Mouse (Mus musculus) heart, postnatal 4 days (tissue): Measurements from ENCODE around the gene Iqschfp. TPM values are rescaled to one million over a fixed set of nuclear protein-coding genes. Genes with fewer than 3 reads are reported as not detected.
A peak's percentile ranks its signal among the peaks of the same experiment; 100 is the strongest.

Source experiments
- DNase-seq: peaks from one replicate; pipeline ENCODE4 v3.0.0; 2021
- total RNA-seq, 2 experiments: library from RNA; stranded (reverse); gene quantifications; 2 replicates each; pipeline ENCODE4 v1.2.3; 2021

Iqschfp gene
- total RNA-seq, 2 experiments from 2014 or later = not detected

DNA sequence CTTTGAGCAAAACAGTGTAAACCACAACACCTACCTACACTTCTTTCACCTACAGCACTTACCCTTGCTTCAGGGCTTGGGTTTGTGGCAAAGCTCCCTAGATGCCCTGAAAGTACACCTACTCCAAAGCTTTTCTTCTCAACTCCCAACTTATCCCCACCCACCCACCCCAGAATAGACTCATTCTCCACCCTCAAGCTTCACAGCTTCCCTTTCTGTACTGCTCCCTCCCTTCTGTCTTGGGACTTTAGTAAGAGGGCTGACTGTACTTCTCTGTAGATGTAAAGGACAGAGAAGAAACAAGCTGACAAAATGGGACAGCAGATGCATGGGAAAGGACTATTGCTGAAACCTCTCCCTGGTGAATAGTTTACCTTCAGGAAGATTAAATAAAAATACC, 476.0 kb downstream of the Iqschfp start:
- DNase-seq = no peak

DNA sequence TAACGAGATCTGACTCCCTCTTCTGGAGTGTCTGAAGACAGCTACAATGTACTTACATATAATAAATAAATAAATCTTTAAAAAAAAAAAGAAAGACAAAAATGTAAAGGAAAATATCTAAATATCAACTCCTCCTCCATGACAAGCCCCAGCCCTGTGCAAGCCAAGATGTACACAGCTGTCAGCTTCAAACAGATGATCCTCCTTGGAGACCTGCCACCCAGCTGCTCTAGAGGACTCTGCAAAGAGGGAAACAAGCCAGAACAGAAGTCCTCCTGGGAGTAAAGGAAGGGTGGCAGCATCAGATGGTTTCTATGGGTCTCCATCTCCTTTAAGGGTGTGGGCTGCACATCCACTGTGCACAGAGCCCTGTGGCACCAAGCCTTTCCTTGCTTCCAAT, 480.9 kb downstream of the Iqschfp start:
- DNase-seq = no peak

DNA sequence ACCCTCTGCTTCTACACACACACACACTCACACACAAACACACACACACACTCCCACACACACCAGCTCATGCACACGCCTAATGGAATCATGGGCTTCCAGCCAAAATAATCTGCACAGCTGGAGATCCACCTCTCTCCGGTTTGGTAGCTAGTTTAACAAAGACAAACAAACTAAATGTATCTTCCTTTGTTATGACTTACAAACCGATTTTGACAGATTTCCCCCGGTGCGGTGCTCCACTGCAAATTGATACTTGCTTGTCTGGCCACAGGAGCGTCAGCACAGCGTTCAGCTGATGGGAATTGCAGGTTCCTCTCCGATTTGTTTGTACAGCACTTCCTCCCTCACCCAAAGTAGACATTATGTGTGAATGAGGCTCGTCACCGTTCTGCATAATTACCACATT, 483.1 kb downstream of the Iqschfp start:
- no peak for DNase-seq

DNA sequence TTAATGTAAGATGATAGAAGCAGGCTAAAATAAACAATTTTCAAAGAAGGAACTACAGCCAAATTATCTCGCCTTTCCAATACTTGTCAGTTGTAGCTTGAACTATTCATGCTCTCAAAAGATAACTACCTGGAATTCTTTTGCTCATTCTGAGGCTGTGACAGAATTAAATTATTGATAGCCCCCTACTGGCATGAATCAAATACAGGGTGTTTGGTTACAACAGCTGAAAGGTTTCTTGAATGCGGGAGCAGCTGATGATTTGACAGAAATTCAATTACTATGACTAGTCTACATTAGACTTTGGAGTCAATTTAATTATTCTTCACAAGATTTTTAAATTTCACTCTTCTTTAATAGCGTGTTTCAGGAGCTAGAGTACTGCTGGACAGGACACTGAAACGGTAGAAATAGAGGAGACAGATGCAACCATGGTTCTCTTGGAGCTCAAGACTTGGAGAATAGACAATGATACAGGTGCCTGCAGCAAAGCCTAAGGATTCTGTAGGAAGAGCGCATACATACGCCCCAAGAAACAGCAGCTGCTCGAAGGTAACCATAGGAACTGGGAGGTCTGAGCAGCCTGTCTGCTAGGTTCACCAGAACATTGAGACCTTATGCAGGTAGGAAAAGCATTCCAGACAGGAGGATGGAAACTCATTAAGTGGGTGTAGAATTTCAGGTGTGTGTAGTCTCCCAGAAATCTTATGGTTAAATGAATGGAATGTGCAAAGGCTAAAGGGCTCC, 485.6 kb downstream of the Iqschfp start:
- DNase-seq = no peak

DNA sequence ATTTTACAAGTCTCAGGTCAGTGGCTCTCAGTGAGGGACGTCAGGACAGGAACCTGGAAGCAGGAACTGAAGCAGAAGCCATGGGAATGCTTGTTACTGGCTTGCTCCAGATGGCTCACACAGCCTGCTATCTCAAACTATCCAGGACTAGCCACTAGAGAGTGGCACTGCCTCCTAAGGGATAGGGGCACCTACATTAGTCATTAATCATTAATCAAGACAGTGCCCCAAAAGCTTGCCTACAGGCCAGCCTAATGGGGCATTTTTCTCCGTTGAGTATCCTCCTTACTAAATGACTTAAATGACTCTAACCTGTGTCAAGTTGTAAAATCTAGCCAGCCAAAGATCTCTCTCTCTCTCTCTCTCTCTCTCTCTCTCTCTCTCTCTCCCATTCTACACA, 486.8 kb downstream of the Iqschfp start:
- no peak for DNase-seq

DNA sequence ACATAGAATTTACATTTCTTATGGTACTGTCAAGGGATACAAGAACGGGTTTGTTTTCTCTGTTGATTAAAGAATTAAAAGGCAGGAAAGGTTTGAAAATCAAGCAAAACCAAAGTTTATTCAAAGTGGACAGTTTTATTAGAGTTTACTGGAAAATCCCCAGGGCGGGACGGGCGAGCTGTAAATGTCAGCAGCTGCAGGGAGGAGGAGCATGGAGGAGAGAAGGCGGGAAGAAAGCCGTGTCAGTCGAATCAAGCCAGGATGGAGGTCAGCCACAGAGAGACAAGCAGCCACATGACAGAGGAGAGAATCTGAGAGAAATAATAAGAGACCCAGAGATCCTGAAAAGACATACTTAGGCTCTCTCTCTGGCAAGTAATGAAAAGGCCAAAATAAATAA, 487.2 kb downstream of the Iqschfp start:
- no peak for DNase-seq

DNA sequence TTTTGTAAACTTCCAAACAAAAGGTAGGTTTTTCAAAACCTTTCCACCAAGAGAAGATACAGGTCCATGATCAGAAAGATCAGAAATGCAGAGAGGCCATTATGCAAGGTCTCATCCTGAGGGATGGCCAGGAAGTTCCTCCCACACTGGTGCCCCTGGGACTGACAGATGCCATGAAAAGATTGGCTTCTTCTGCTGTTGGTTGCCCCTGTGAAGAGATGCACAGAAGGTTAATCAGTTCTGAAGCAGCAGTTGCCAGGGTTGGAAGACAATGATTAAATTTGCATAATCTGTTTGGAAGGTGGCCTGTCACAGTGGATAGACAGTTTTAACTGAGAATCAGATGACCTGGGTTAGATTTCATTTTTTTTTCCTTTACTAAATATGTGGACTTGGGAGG, 491.6 kb downstream of the Iqschfp start:
- no peak for DNase-seq

DNA sequence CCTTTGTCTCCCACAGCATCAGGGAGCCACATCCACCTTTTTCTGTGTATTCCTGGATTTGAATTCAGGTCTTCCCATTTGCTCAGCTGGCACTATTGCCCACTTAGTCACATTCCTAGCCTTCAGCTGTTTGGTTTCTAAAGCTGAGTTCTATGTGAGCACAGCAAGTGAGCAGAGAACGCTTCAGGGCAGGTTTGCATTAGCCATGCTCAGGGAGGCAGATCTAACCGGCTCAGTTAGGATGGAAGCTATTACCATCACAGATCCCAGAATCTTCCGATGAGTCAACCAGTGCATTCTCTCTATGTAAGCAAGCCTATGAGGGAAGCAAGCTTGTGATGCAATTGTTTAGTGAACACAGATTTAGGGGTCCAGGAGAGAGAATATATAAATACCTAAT, 493.5 kb downstream of the Iqschfp start:
- DNase-seq = no peak

DNA sequence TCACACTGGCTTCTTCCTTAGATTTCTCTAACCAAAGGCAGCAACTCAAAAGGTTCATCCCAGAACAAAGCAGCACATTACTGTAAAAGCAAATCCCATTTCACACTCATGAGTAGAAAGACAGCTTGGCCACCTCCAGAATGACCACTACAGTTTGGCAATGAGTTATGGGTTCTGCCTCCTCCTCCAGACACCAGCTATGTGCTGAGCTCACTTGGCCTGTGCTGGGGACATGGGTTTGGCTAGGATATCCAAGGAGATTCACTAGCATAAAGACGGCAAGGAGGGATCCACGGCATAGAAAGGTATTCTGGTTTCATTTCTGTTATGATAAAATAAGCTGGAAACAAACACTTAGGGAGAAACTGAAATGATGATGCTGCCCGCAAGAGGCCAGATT, 496.0 kb downstream of the Iqschfp start:
- DNase-seq = no peak

DNA sequence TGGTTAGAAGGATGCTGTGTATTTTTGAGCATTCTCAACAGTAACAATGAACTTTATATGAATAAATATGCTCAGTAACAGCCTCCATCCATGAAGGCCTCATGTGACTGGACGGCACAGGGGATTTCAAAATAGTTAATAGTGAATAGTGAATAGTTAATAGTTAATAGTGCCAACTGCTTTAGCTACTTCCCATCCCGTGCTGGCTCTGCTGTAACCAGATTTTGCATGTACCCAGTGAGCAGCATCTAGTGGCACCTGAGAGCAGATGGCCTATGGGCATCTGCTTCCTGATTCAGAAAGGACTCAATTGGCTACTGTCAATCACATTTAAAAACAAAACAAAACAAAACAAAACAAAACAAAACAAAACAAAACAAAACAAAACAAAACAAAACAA, 501.5 kb downstream of the Iqschfp start:
- DNase-seq = no peak

DNA sequence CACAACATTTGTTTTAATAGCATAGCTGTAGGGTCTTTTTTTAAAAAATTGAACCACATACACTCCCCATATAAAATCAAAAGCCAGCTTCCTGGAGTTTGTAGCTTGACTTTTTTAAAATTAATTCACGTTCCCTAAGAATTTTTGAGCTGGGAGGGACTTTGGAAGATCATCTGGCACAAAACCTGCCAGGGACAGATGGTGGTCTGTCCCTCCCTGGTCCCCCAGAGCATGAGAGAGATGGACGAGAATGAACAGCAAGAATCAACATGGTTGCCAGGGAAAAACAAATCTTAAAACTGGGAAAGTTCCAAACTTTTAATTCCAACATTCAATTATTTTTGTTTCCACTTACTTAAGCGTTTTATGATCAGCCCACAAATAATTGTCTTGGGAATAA, 506.7 kb downstream of the Iqschfp start:
- DNase-seq = no peak

DNA sequence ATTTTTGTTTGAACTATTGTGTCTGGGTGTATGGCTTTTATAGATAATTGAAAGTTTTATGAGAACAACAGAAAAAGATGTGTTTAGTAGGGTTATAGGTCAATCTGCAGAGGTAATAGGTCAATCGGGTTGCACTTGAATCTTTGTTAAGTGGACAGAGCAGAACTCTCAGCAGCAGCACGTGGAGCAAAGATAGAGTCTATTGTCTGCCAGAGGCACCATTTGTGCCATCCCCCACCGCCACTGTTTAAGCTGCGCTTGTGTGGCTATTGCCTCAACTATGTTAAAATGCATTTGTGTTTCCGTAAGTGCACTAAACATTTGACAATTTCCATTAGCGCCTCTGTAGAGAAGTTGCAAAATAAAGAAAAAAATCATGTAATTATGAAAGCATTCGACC, 508.1 kb downstream of the Iqschfp start:
- no peak for DNase-seq

DNA sequence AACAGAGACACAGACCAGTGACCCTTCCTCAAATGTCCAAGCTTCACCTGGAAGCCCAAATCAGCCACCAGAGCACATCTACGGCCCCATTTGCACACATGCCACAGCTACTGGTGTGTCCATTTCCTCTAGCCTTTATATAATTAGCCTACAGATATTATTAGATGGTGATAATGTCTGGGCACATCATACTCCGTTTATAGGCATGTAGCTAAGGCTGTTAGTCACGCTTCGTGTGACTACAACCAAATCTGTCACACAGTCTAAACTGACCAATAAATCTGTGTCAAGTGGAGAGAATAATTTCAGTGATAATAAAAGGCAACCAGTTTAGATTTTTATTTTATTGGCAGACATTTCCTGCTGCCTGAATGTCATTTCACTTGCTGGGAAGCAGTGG, 511.3 kb downstream of the Iqschfp start:
- DNase-seq = no peak

DNA sequence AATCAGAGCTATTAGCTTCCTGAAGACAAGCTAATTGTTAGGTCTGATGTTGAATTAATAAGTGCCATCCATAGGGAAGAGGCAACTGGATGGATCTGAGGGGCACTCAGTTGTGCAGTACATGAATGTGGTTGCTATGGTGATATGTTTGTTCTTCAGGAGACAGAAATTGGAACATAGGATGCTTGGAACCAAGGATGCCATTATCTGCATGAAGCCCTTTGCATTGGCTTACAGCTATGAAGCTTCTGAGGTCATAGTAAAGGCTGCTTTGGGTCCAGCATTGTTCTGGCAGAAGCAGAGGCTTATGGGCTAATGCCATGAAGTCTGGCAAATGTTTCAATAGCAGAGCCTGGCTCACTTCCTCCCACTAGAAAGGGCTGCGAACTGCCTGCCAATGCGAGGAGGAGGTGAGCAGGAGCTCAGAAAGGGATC, 511.8 kb downstream of the Iqschfp start:
- DNase-seq = no peak

DNA sequence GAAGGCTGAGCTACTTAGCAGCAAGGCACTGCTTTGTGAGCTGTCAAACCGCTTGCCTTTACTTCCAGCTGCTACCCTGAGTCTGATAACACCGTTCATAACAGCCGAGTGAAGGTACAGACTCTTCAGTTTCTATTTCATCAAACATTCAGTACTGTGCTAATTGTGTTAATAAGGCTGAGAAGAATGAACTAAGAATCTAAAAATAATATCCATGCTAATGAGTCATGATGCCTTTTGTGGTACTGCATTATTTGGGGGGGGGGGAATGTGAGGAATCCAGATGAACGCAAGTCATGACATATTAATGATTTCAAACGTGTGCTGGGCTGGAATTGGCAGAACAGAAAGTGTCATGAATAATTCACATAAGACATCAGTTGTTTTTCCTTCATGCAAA, 513.7 kb downstream of the Iqschfp start:
- no peak for DNase-seq

DNA sequence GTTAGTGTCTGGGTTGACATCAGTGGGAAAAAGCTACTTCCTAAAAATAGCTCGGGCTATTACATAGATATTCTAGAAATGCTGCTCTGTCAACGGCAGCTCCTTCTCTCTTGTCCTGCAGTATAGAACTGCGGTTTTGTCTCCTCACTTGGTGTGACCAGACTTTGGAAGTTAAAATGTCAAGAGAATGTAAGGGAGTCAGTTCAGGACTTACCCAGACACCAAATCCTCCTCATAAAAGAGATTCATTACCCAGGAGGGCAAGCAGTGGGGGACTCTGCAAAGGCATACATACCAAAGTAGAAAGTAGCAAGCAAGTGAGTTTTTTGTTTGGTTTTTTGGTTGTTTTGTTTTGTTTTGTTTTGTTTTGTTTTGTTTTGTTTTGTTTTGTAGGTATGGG, 520.2 kb downstream of the Iqschfp start:
- DNase-seq = no peak

DNA sequence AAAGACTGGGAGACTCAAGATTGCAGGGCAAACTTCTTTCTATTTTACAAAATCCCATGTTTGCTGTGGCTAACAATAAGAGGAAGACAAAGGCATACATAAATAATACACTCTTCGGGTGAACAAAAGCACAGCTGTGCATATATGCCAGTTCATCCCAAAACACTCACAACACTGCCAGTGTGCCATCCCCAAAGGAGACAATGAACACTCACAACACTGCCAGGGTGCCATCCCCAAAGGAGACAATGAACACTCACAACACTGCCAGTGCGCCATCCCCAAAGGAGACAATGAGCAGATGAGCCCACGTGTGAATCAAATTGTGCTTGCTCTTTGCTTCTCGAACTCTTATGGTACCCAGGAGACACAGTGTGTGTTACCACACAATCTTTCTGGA, 527.8 kb downstream of the Iqschfp start:
- DNase-seq = no peak

DNA sequence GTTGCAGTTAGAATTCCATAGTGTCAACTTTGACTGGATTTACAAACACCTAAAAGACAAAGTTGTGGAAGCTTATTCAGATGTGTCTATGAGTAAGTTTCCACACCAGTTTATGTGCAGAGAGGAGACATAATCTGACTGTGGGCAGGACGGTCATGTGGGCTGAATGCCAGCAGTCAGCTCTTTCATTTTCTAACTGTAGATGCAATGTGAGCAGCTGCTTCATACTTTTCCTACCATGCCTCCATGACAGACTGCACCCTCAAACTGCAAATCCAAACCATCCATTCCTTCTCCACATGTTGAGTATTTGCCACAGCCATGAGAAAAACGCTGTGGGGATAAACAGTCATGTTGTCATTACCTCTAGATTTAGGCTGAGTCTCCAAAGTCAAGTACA, 528.9 kb downstream of the Iqschfp start:
- no peak for DNase-seq

DNA sequence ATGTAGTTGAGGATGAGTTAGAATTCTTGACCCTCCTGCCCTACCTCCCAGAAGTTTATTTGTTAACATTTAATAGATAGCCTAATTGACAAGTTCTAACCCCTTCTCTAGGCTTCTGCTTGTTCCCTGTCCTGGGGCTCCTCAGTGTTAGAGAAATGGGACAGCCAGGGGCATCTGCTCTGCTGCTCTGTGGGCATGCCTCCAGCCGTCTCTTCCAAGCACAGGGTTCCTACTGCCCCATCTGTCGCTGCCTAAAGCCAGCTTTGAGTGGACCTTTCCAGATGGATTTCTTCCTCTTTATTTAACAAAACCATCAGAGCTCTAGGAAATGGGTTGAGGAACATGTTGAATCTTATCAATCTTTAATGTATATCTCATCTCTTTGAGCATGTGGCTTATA, 529.8 kb downstream of the Iqschfp start:
- no peak for DNase-seq

DNA sequence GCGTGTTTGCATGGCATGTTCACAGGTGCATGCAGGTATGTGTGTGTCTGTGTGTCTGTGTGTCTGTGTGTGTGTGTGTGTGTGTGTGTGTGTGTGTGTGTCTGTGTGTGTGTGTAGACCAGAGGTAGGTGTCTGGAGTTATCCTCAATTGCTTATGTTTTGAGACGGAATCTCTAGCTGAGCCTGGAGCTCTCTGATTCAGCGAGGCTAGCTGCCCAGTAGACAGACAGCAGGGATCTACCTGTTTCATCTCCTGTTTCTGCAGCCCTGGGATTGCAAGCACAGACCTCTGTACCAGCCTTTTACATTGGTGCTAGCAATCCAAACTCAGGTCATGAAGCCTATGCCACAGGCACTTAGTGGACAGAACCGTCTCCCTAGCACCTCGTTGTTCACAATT, 536.0 kb downstream of the Iqschfp start:
- DNase-seq = no peak

DNA sequence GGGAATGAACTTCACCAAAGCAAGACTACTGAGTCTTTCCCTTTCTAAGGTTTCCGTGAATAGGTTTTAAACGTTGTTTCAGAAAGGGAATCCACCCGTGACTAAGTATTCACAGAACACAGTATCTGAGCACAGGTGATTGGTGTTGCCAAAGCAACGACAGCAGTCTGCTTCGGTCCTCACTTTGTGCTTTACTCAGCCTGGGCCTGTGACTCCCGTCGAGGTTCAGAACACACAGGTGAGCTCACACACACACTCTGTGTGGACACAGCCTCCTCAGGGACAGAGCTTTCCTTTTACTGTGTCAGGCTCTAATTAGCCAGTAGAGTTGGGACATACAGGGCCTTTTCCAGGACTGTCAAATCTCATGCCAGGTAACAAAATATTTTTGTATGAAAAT, 542.4 kb downstream of the Iqschfp start:
- no peak for DNase-seq

DNA sequence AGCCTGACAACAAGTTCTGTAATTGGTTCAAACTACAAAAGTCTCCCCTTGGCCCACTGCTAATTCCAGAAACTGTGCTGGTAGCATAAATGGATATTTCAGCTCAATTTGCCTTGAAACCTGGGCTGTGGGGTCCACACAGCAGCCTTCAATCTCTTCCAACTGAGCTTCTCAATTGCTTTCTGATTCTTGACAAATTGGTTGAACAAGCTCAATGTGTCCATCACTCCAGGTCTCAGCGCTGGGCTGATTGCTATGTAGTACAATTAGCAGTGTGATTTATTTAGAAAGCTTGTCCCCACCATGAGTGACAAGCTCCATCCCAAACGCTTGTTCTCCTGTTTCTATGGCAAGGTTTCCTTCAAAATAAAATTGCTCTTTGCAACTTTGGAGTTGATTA, 542.9 kb downstream of the Iqschfp start:
- DNase-seq = no peak

DNA sequence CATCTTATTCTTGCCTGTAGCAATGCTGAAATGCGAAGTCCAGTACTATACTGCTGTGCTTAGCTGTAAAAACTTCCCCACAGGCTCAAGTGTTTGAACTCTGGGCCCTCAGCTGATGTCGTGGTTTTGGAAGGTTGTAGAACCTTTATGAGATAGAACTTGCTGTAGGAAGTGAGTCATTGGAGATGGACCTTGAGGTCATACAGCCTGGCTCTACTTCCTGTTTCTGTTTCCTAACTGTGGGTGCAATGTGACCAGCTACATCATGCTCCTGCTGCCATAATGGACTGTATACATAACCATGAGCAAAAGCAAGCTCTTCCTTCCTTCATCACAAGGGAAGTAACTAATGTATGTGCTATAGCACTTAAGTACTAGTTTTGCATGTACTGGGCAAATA, 556.4 kb downstream of the Iqschfp start:
- DNase-seq = no peak

DNA sequence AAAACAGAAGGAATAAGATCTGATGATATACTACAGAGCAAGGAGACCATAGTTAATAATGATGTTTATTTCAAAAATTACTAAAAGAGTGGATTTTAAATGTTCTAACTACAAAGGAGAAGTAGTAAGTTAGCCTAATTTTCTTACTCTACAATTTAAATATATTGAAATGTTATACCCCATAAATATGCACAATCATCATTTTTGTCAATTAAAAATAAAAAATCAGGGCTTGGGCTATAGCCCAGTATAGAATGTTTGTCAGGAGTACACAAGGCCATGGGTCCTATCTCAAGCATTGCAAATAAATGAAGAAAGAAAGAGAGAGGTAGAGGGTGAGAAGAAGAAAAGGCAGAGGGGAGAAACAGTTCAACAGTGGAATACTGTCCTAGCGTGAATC, 559.6 kb downstream of the Iqschfp start:
- DNase-seq = no peak

DNA sequence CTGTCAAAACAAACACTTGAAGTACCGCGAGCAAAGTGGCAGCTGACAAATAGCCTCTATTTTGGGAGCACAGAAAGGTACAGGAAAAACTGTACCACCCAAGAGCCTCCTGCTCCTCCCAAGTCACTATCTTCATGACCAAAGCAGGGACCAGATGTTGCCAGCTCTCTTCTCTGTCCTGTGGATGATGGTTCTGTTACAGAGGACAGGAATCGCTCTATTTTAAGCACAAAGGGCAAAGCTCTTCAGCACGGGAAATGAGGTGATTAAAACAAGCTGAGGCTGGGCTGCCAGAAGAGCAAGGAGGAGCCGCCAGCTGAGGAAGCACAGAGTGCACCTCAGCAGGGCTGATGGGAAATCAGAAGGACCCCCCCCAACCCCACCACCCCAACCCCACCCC, 561.2 kb downstream of the Iqschfp start:
- DNase-seq = peak; percentile 20
